Mouse (Mus musculus) central nervous system, embryonic 18 days (tissue): Measurements from ENCODE around the gene Pctp. TPM values are rescaled to one million over a fixed set of nuclear protein-coding genes. Genes with fewer than 3 reads are reported as not detected.

Experiments used
- polyA plus RNA-seq: library from polyadenylated mRNA; depleted of rRNA; stranded (reverse); fragments of >200 nt; gene quantifications from 2 replicates; pipeline ENCODE4 v1.2.3, GENCODE M21; 2012; rRNA removed

Gene Pctp
- polyA plus RNA-seq = 0.51 and 0.76 TPM in 2 replicates

GRCm38 (mm10) chr11:90002231-90002986 lies at the start of gene Pctp:
Gene Pctp, minus strand, starts transcription at chr11:90002894.

GRCm38 (mm10) chr11:90029841-90030398 lies 27.2 kb upstream of the Pctp start, which contains the start of gene Tmem100:
Gene Tmem100, plus strand, starts transcription at chr11:90030348.

Other genes with a start within 250 kb of the Pctp start
- gene Ankfn1, start 225.2 kb downstream of the Pctp start, polyA plus RNA-seq = 5.6 and 7.0 TPM in 2 replicates
- 8.7 and 10.9 TPM in 2 replicates for gene Tmem100, start 27.5 kb upstream of the Pctp start, polyA plus RNA-seq
- gene Gm45716, start 184.8 kb upstream of the Pctp start, polyA plus RNA-seq = 12.7 and 12.9 TPM in 2 replicates
- 92.1 and 94.4 TPM in 2 replicates for gene Mmd, start 246.6 kb upstream of the Pctp start, polyA plus RNA-seq